Mouse (Mus musculus) E14TG2a.4 (cell line): ENCODE results near the gene Brf1.
A peak's percentile ranks its signal among the peaks of the same experiment; 100 is the strongest.

Experiments
- H3K27me3 ChIP-seq: 2 replicates; pipeline ENCODE4 v1.6.1; 2014; ENCODE audit warnings: low read length, control low read depth; ENCODE audit not compliant: insufficient read depth
- H3K36me3 ChIP-seq: 2 replicates; pipeline ENCODE4 v1.6.1; 2014; ENCODE audit warnings: low read length, control low read depth; ENCODE audit not compliant: insufficient read depth
- H3K4me1 ChIP-seq: replicated peaks from 2 replicates; pipeline ENCODE4 v1.6.1; 2014; ENCODE audit warnings: low read depth, low read length, control low read depth
- H3K4me3 ChIP-seq: replicated peaks from 2 replicates; pipeline ENCODE4 v1.5.1; 2014; ENCODE audit warnings: mild to moderate bottlenecking, low read length
- H3K9me3 ChIP-seq: 2 replicates; pipeline ENCODE4 v1.6.1; 2014; ENCODE audit warnings: low read length, control low read depth
- CTCF ChIP-seq: conservative IDR thresholded peaks from 2 replicates; pipeline ENCODE4 v1.5.1; 2014; ENCODE audit warnings: low read length
- NANOG ChIP-seq: IDR thresholded peaks from 2 replicates; pipeline ENCODE4 v1.6.1; 2014; ENCODE audit warnings: borderline replicate concordance, low read length, mixed read lengths
- POU5F1 ChIP-seq: IDR thresholded peaks from 2 replicates; pipeline ENCODE4 v1.6.1; 2014; ENCODE audit warnings: low read length, borderline replicate concordance

The Brf1 gene

GRCm38 (mm10) chr12:113026557-113026956 lies 26.1 kb upstream of the Brf1 start:
- Histone ChIP-seq H3K27me3 (no peaks in the 10 kb centered on the region), H3K4me1 (no peaks in the 10 kb centered on the region), H3K4me3 (no peak overlapping the region), H3K9me3 (no peaks in the 10 kb centered on the region), H3K36me3 (peaks cover 27% of the 10 kb centered on the region)
- TF ChIP-seq NANOG (no peak), CTCF (no peak), POU5F1 (no peak)

GRCm38 (mm10) chr12:113023082-113023481 lies 22.6 kb upstream of the Brf1 start:
- H3K4me3 ChIP-seq, result no peak overlapping the region
- no peaks in the 10 kb centered on the region for H3K4me1 ChIP-seq
- TF ChIP-seq CTCF, result no peak
- TF ChIP-seq NANOG, result no peak
- TF ChIP-seq POU5F1, result no peak
- no peaks in the 10 kb centered on the region for H3K9me3 ChIP-seq
- H3K36me3 ChIP-seq, result peaks cover 32% of the 10 kb centered on the region
- H3K27me3 ChIP-seq, result no peaks in the 10 kb centered on the region

GRCm38 (mm10) chr12:113021488-113021887 lies 21.0 kb upstream of the Brf1 start:
- Histone ChIP-seq H3K36me3 (peaks cover 29% of the 10 kb centered on the region), H3K27me3 (no peaks in the 10 kb centered on the region), H3K9me3 (no peaks in the 10 kb centered on the region), H3K4me1 (peaks cover 8% of the 10 kb centered on the region; the same call in 1 of the 2 replicates), H3K4me3 (no peak overlapping the region)
- no peak for TF ChIP-seq POU5F1
- TF ChIP-seq NANOG, result no peak
- no peak for TF ChIP-seq CTCF

GRCm38 (mm10) chr12:113018763-113019162 lies 18.3 kb upstream of the Brf1 start:
- H3K4me1 ChIP-seq, result peaks cover 25% of the 10 kb centered on the region
- no peak for TF ChIP-seq CTCF
- no peak for TF ChIP-seq POU5F1
- TF ChIP-seq NANOG, result no peak
- peaks cover 25% of the 10 kb centered on the region for H3K36me3 ChIP-seq
- H3K27me3 ChIP-seq, result peaks cover 15% of the 10 kb centered on the region
- no peak overlapping the region for H3K4me3 ChIP-seq
- H3K9me3 ChIP-seq, result no peaks in the 10 kb centered on the region

- no peak for TF ChIP-seq NANOG
- TF ChIP-seq POU5F1, result no peak
- TF ChIP-seq CTCF, result no peak
- H3K36me3 ChIP-seq, result peaks cover 16% of the 10 kb centered on the region
- H3K4me3 ChIP-seq, result no peak overlapping the region
- peaks cover 15% of the 10 kb centered on the region for H3K27me3 ChIP-seq
- H3K4me1 ChIP-seq, result peaks cover 36% of the 10 kb centered on the region
- no peaks in the 10 kb centered on the region for H3K9me3 ChIP-seq
Observed at GRCm38 (mm10) chr12:113017429-113017984, 17.0 kb upstream of the Brf1 start.

- Histone ChIP-seq H3K4me3 (no peak overlapping the region), H3K9me3 (no peaks in the 10 kb centered on the region), H3K4me1 (peaks cover 36% of the 10 kb centered on the region), H3K36me3 (peaks cover 16% of the 10 kb centered on the region), H3K27me3 (peaks cover 15% of the 10 kb centered on the region)
- TF ChIP-seq NANOG (no peak), CTCF (no peak), POU5F1 (no peak)
Observed at GRCm38 (mm10) chr12:113016976-113017375, 16.5 kb upstream of the Brf1 start.

- H3K4me3 ChIP-seq, result no peak overlapping the region; the same call in 1 of the 2 replicates
- H3K9me3 ChIP-seq, result no peaks in the 10 kb centered on the region
- peaks cover 36% of the 10 kb centered on the region for H3K4me1 ChIP-seq
- H3K36me3 ChIP-seq, result peaks cover 14% of the 10 kb centered on the region
- no peak for TF ChIP-seq CTCF
- no peak for TF ChIP-seq POU5F1
- no peak for TF ChIP-seq NANOG
- peaks cover 15% of the 10 kb centered on the region for H3K27me3 ChIP-seq
Observed at GRCm38 (mm10) chr12:113015956-113016355, 15.5 kb upstream of the Brf1 start.

- Histone ChIP-seq H3K4me1 (peaks cover 36% of the 10 kb centered on the region), H3K36me3 (peaks cover 9% of the 10 kb centered on the region; the same call in 1 of the 2 replicates), H3K27me3 (peaks cover 15% of the 10 kb centered on the region), H3K4me3 (peak overlapping the region; percentile 88), H3K9me3 (no peaks in the 10 kb centered on the region)
- TF ChIP-seq NANOG, result no peak
Observed at GRCm38 (mm10) chr12:113014561-113015556, 14.4 kb upstream of the Brf1 start.
